Mouse (Mus musculus) megakaryocyte-erythroid progenitor cell, adult 5-6 weeks (primary cell): ENCODE data around the gene Anxa11. TPM values are rescaled to one million over a fixed set of nuclear protein-coding genes. Genes with fewer than 3 reads are reported as not detected.
"Not testable (repeated sequence)": the region's sequence is repeated elsewhere in the genome, so short reads cannot be mapped to it uniquely, and the experiment has no call there.

Source experiments
- ATAC-seq: replicated peaks from 2 replicates; pipeline ENCODE4 v1.8.0; 2016; ENCODE audit warnings: mild to moderate bottlenecking, inconsistent platforms; ENCODE audit not compliant: severe bottlenecking, poor library complexity, low FRiP score, low TSS enrichment
- total RNA-seq, 2 experiments: library from RNA; stranded (forward) in 1 of 2; stranded (reverse) in 1 of 2; fragments of 200-1000, 215-1000 nt in 1 of 2; fragments of >200 nt in 1 of 2; fragmentation: Nextera tagmentation in 1 of 2; gene quantifications; 2 replicates each; pipeline ENCODE4 v1.2.3; 2014 to 2017

Gene Anxa11
- total RNA-seq (2014; fragmentation: Nextera tagmentation) (29.2 and 29.7 TPM in 2 replicates), total RNA-seq (2017) (5.1 and 6.1 TPM in 2 replicates)

DNA sequence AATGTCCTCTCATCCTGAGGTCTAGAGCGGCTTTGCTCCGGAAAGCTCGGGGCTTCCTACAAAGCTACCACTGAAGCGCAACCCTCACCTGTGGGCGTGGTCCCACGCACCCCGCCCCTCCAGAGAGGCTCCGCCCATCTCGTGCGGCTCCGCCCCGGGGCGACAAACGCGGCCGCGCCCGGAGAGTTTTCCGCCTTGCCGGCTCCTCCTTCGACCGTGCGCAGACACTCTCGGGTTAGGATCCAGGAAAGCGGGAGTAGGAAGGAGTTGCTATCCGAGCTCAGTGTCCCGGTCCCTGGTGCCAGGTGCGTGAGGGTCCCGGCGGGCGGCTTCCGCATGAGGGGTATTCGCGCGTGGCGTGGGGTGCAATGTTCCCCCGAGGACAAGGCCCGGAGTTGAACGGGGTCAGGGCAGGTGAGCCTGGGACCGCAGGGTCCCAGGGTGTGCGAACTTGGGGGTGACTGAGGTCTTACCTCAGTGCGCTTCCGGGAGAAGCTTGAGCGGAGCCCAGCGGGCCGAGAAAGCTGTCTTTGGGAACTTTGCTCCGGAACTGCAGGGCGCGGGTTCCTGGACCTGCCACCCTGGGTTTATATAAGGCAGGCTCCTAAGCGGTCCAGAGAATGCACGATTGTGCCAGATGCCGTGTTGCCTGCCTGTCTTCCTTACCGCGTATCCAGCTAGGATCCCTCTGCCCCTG lies at the start of gene Anxa11:
Gene Anxa11, plus strand, starts transcription at position 166 of the 697 bp plus-strand sequence.
- ATAC-seq, result peak; percentile 95

DNA sequence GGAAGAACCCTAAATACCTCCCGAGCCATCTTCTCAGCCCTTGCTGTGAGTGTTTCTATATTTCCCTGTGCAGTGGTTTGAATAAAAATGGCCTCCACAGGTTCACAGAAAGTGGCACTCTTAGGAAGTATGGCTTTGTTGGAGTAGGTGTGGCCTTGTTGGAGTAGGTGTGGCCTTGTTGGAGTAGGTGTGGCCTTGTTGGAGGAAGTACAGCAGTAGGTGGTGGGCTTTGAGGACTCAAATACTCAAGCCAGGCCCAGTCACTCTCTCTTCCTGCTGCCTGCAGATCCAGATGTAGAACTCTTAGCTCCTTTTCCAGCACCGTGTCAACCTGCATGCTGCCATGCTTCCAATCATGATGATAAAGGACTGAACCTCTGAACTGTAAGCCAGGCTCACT lies 47.6 kb upstream of the Anxa11 start:
- ATAC-seq, result no peak

DNA sequence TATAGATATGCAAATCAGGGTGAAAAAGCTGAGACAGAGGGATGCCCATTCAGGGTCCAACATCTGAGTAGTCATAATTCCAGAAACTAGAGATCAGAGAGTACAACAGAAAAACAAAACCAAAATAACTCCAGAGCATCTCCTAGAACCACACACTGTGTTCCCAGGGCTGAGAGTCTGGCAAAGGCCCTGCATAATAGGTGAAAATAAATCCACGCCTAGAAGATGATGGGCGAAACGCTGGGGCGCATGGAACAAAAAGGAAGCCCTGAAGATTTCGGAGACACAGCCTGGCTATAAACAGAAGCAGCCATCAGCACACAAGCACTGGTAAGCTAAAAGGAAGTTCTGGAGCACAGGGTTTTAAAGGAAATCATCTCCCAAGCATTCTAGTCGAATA lies 46.9 kb upstream of the Anxa11 start:
- ATAC-seq, result no peak

DNA sequence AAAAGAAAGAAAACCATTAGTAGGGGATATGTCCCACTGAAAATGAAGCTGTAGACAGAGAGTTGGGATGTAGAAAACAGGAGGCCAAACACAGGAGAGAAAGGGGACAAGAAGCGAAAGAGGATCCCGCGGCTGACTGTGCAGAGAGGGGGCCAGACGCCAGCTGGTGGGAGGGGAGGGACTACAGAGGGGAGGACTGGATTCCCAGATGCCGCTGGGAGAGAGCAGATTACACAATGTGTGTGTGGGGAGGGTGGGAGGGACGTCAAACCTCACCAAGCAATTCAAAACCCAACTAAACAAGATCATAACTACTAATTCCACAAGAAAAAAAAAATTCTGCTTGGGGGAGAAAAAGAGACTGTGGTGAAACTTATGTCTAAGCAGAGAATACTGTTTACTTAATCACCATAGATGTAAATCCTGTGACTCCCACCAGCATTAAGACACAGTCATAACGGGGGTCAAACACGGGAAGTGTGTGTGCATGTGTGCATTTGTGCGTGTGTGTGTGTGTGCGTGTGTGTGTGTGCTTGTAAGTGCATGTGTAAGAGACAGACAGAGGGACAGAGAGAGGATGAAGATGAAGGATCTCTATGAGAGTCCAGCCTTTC lies 46.3 kb upstream of the Anxa11 start:
- ATAC-seq, result no peak

DNA sequence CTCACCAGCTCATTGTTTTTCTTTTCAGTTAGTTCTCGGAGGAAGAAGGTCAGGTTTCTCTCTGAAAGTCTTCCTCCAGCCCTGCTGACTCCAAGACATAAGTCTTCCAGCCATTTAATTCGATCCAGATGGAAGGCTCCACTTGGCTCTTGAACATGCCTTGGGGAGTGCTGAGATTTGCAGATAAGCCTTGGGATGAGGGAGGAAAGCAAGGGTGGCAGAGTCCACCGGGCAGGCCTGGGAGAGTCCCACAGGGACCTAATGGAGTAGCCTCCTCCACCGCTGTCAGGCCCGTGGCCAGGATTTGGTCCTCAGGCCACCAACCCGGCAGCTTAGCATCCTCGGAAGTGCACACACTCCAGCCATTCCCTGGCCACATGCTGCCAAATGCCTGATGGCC lies 45.3 kb upstream of the Anxa11 start:
- ATAC-seq, result no peak

DNA sequence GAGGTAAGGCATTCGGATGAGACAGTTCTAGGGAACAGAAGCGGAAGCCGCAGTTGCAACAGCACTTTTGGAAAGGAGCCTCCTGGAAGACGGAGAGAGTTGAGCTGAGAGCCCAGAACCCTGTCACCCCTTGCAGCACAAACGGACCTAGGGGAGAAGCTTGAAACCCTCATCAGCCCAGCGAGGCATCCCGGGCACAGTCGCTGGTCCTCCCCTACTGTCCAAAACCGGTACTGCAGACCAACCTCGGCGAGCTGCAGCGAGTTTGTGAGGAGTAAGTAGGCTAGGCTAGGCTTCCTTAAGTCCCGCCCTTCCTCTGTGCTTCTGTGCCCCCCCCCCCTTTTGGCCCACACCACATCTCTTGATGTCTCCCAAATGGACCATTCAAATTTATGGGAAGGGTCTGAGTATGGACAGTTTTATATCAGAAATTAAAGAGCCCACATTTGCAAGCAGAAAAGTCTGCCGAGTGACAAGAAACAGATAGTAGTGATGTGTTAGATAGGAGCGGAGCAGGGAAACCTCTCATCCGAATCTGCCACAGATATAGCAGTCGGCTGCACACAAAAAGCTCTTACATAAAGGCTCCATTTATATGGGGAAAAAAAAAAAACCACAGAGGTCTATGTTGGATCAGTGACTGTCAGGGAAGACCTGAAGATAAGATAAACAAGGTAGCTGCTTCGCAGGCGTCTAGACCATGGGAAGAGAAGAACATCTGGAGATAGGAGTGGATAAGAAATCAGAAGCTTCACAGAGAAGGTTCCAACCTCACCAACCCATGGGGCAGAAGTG lies 41.6 kb upstream of the Anxa11 start:
- ATAC-seq, result peak; percentile 93

DNA sequence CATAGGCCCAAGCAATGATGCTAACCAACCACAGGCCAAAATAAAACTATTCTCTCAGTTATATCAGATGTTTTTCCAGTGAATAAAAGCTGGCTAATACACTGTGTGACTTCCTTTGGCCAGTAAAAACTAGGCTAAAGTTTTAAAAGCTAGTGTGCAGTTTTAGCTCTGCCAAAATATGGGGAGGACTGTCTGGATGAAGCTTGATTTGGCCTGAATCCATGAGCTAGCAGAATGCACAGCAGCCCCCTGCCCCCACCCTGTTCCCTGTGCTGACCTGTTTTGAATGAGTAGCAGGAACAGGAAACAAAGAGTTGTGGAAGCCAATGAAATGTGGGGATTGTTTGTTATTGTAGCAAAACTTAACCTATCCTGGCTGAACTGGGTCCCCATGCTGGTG lies 39.4 kb upstream of the Anxa11 start:
- no peak for ATAC-seq

DNA sequence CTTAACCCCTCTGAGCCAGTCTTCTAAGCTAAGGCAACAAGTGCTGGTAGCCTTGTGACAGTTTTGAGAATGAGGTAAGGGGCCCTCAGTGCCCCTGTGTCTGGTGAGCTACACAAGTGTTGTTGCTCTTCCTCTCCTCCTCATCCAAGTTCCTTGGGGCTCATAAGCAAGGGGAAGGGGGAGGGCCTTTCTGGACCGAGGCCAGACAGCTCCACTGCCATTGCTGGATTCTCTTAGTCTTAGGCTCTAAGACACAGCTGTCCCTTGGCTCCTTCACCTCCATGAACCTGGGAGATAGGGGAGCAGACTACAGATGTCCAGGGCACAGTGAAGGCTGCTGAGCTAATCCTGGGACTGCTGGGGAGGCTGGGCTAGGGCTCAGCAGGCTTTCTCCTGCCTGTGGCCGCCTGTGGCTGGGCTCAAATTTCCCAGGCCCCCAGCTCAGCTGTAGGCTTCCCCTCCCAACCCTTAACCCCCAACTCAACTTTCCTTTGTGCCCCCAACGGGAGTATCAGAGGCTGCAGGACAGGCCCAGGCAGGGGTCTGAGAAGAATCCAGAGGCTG lies 38.6 kb upstream of the Anxa11 start:
- no peak for ATAC-seq

DNA sequence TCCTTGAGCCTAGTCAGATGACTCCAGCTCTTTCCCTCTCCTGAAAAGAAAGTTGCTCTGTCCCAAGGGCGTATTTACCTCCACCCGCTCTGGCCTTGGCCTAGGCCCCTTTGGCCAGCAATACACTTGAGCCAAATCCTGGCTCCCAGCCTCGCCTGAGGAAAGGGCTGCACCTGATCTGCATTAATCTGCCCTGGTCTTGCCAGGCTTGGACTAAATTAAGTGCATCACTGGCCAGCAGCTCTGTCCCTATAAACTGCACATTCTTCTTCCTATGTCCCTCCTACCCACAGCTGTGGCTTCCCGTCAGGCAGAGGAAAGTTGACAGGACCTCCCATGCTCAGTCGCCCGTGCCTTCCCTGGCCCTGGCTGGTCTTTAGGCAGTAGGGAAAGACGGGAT lies 36.1 kb upstream of the Anxa11 start:
- no peak for ATAC-seq

DNA sequence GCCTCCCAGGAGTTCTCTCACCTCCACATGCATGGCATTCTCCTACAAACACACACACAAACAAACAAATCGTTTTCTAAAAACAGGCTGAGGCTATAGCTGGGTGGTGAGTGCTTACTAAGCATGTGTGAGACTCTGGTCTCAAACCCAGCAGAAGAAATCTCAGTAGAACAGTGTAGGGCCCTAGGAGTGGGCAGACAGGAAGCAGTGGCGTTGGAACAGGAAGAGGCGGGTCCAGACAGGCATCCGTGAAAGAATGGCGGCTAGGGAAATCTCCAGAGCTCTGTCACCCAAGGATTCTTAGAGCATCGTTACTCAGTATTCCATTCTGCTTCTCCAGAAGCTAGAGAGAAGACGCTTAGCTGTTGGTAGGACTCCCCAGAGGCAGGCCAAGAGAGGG lies 35.4 kb upstream of the Anxa11 start:
- no peak for ATAC-seq

DNA sequence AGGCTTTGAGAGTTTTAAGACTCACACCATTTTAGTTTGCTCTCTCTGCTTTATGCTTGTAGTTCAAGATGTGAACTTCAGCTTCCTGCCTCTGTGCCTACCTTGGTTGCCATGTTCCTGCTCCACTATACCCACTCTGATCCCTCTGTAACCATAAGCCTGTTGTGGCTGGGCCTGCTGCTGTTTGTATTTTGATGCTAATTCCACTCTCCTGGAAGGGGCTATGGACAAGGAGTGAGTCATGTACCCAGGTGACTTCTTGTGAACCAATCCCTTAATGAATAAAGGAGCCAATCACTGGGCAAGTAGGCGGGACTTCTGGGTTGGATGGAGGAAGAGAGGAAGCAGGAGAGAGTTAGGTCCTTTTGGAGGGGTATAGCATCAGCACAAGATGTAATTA lies 30.9 kb upstream of the Anxa11 start:
- not testable (repeated sequence) for ATAC-seq

DNA sequence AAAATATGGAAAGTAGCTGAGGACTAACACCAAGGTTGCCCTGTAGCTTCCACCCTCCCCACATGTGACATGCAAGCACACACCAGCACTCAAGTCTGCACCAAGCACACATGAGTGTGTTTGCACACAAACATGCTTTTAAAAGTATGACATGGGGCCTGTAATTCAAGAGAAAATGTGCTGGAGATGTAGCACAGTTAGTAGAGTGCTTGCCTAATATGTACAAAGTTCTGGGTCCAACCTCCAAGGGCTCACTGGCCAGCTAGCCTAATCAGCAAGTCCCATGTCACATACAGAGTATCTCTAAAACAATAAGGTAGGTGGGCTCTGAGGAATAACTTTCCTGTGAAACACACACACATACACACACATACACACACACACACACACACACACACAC lies 27.8 kb upstream of the Anxa11 start:
- no peak for ATAC-seq

DNA sequence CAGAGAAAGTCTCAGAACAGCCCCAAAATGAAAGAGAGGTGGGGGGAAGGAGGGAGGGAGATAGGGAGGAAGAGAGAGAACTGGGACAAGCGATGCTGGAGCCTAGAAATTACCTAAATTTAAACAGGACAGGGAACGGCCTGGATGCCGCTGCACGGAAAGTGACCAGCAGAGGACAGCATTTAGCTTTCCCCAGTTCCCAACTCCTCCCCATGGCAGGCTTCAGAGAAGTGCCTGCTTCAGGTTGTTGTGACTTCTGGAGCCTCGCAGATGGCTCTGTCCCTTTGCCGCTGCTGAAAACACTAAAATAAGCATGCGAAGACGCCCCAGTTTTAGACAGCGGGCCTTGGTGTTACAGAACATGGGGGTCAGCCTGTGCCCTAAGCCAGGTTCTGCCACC lies 25.5 kb upstream of the Anxa11 start:
- ATAC-seq, result peak; percentile 90

DNA sequence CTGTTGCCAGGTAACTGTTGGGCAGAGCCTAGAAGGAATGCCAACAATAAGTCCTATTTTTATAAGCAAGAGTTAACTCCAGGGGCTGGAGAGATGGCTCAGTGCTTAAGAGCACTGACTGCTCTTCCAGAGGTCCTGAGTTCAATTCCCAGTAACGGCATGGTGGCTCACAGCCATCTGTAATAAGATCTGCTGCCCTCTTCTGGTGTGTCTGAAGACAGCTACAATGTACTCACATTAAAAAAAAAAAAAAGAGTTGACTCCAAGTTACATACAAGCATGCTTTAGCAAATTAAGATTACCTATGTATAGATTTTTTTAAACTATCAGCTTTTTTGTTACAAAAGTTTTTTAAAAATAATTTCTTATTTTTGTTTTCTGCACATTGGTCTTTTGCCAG lies 19.4 kb upstream of the Anxa11 start:
- no peak for ATAC-seq

DNA sequence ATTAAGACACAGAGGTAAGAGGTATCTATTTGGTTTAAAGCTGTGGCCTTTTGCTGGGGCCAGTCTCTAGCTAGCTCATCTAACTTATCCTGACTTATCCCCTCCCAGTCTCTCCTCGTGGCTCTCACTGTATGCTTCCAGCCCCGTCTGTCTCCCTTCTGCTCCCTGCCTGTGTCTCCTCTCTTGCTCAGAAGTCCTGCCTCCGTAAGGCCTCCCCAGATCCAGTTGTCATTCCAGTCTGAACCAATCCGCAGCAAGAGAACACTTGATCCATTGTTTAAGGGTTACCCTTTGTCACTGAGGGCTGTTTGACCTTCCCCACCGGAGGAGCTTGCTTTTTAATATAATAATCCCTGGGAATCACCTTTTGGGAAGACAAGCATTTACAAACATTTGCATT lies 17.0 kb upstream of the Anxa11 start:
- no peak for ATAC-seq

DNA sequence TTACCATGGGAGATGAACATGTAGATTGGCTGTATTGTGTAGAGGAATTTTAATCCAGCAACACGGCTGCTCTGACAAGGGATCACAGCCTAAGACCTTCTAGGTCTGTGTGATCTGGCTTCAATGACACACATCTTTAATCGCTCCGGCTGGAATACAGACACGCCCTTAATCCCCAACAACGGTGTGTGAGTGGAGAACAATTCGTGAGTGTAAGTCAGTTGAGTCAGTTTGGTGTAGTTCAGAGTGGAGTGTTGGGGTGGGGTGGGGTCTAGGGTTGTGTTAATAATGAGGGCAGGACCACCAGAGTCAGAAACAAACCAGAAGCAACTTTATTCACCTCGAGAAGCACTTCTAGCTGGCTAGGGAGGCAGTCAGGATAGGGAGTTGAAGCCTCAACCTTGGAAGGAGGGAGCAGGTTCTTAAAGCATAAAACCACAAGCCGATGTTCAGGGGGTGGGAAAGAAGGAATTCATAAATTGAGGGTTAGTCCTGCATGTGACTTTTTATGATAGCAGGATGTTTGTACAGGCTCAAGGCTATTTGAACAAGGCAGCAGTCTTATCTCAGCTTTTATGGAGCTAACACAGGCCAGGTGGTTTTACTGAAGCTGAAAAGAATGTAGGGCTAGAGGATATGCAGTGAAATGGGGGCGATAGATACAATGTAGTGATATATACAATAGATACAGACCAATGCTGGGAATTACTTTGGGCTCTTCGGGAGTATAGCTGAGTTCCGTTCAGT lies 15.9 kb upstream of the Anxa11 start:
- ATAC-seq, result no peak

DNA sequence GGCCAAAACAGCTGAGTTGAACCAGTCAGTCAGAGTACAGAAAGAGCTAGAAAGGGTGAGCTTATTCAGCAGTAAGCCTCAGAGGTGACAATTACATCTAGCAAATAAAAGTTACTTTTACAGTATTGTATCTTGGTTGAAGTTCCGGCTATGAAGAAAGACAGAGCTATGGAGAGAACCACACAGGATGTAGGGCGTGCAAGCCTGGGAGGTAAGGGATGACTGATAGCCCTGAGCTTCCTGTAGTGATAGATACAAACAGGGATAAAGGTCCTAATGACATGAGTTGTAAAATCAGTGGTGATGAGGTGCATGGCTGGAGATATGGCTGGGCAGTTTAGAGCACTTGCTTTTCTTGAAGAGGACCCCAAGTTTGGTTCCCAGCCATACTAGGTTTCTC lies 15.1 kb upstream of the Anxa11 start:
- no peak for ATAC-seq

DNA sequence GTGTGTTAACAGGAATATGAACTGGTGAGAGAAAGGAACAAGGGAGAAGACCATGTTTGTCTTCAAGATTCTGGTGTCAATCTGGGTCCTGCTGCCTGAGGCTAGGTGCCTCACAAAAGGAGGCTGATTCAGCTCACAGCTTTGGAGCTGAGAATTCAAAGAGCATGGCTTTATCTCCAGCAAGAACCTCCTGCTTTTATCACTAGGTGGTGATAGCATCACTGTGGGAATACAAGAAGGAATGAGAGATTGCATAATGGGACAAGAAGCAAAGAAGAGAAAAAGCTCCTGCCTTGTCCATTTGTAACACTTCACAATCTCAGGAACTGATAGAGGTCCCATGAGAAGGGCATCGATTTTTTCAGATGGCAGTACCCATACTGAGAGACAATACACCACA lies 10.6 kb upstream of the Anxa11 start:
- ATAC-seq, result no peak

DNA sequence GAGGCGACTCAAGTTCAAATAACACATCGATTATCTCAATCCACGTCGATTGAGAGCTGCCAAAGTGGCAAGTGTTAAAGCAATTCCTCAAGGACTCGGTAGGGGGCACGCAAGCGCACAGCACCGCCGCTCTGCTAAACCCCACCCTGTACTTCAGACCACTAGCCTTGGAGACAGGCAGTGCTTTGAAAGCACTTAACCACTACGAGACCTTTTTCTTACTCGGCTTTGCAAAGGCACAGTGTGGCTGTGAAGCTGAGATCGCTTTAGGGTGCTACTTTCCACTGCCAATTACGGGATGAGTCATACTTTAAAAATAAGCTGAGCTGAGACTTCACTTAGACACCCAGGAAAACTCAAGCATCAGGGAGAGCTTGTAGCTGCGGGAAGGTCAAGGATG lies 9.7 kb upstream of the Anxa11 start:
- peak; percentile 93 for ATAC-seq

DNA sequence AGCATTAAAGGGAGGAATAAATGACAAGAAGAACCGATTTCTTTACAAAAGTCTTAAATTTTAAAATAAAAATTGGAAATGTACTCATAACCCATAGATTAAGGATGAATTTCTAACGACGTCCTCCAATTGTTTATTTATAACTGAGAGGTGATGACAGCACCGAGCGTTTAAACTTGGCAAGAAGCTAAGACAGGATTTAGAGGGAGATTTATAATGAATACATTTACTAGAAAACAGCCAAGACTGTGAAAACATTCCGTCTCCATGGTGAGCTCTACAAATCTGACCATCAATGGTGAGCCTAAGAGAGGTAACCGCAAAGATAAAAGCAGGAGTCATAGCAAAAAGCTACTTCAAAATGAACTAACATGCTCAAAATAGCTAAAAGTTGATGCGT lies 3.5 kb upstream of the Anxa11 start:
- no peak for ATAC-seq
